Mouse (Mus musculus): ENCODE measurements around the gene Golt1a.

GRCm38 (mm10) chr1:133268503-133268902, 41.1 kb upstream of the Golt1a start:
- TF ChIP-seq GATA1 (IDR thresholded peaks at IDR 0.05; ENCODE audit: borderline replicate concordance, low read length) = no peak
- no peak for TF ChIP-seq FLI1 (IDR thresholded peaks at IDR 0.05; ENCODE audit: low read length)
